Mouse (Mus musculus): ENCODE measurements around the gene Gm49378. TPM values are rescaled to one million over a fixed set of nuclear protein-coding genes. Genes with fewer than 3 reads are reported as not detected.
A peak's percentile ranks its signal among the peaks of the same experiment; 100 is the strongest.

Gene Gm49378
- total and polyA plus RNA-seq, 3 experiments: 0.17 to 11.7 (median 8.7) TPM

DNA sequence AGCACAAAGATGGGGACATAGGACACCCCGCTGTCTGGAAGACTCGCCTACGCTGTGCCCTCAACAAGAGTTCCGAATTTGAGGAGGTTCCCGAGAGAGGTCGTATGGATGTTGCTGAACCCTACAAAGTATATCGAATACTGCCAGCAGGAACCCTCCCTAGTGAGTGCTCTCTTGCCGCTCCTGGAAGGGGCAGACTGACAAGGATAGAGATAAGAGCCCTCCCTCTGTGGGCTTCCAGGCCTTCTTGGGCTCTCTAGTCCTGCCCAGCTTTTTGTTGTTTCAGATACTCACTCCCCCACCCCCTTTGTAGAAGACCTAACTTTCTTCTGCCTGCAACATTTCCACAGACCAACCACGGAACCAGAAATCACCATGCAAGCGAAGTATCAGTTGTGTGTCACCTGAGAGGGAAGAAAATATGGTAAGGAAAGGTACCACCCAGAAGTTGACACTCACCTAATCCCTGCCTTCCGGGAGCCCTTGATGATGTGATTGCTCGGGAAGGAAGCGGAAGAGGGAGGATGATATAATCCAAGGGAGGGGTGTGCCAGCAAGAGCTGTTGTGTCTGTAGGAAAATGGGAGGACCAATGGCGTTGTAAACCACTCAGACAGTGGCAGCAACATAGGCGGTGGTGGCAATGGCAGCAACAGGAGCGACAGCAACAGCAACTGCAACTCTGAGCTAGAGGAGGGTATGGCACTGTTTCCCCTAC is 31.8 kb downstream of the Gm49378 start:
- no peak overlapping the region for H3K4me3 ChIP-seq (replicated peaks in 1 of 3; ENCODE audit: low read depth in 2 of 3, low read length in 2 of 3, poor library complexity in 1 of 3)
- dilution Hi-C loops (cut with MboI; ENCODE audit: extremely low pct_ligation_motif_present, extremely low pct_unique_long_range_greater_than_20kb, low sequenced_read_pairs) (no loop called here), in situ Hi-C loops (cut with MboI; ENCODE audit: low pct_ligation_motif_present, low pct_unique_long_range_greater_than_20kb, low sequenced_read_pairs) (no loop called here)
- no peak overlapping the region for H3K27ac ChIP-seq (ENCODE audit: insufficient read depth, low read depth)
- no peak for DNase-seq (ENCODE audit: extremely low read depth)
- H3K79me2 ChIP-seq (replicated peaks; ENCODE audit: control insufficient read depth, extremely low read depth, insufficient read depth, poor library complexity, severe bottlenecking): no peaks in the 10 kb centered on the region
- H3K4me2 ChIP-seq (ENCODE audit: insufficient read depth, low read depth, poor library complexity, severe bottlenecking): no peak overlapping the region
- H3K9ac ChIP-seq (ENCODE audit: insufficient read depth, low read depth): no peak overlapping the region
- no peak for TF ChIP-seq JUND (conservative IDR thresholded peaks at IDR 0.05; ENCODE audit: low read depth, low read length)
- no peak for TF ChIP-seq TBP (conservative IDR thresholded peaks at IDR 0.05; ENCODE audit: low read depth, low read length)
- TF ChIP-seq MYC (IDR thresholded peaks at IDR 0.05; ENCODE audit: low read depth, low read length): no peak
- TF ChIP-seq SMC3 (IDR thresholded peaks at IDR 0.05; ENCODE audit: low read depth, low read length): no peak
- TF ChIP-seq POLR2AphosphoS2 (IDR thresholded peaks at IDR 0.05; ENCODE audit: low read depth, low read length): no peak
- TF ChIP-seq KAT2A (IDR thresholded peaks at IDR 0.05; ENCODE audit: insufficient replicate concordance, low read length): no peak
- TF ChIP-seq ZNF384 (IDR thresholded peaks at IDR 0.05; ENCODE audit: low read depth, low read length): no peak
- no peak for TF ChIP-seq ZMIZ1 (IDR thresholded peaks at IDR 0.05; ENCODE audit: low read depth, low read length)
- no peak for TF ChIP-seq CTCF (conservative IDR thresholded peaks at IDR 0.05 in 1 of 2, IDR thresholded peaks at IDR 0.05 in 1 of 2; ENCODE audit: low read depth in 2 of 2, low read length in 2 of 2)
- no peak for TF ChIP-seq GABPA (IDR thresholded peaks at IDR 0.05; ENCODE audit: insufficient replicate concordance, low read depth, low read length)
- TF ChIP-seq IRF4 (IDR thresholded peaks at IDR 0.05; ENCODE audit: low read depth, low read length): no peak
- TF ChIP-seq MEF2A (IDR thresholded peaks at IDR 0.05; ENCODE audit: borderline replicate concordance, low read depth, low read length): no peak
- no peak for TF ChIP-seq USF1 (IDR thresholded peaks at IDR 0.05; ENCODE audit: low read depth, low read length)
- no peak for TF ChIP-seq USF2 (conservative IDR thresholded peaks at IDR 0.05; ENCODE audit: low read depth, low read length)
- TF ChIP-seq MAZ (IDR thresholded peaks at IDR 0.05; ENCODE audit: low read depth, low read length): no peak
- TF ChIP-seq POLR2A (IDR thresholded peaks at IDR 0.05; ENCODE audit: low read depth, low read length): no peak
- TF ChIP-seq RAD21 (IDR thresholded peaks at IDR 0.05; ENCODE audit: low read depth, low read length): no peak
- no peak for TF ChIP-seq BHLHE40 (IDR thresholded peaks at IDR 0.05; ENCODE audit: low read depth, low read length)
- no peaks in the 10 kb centered on the region for H3K27me3 ChIP-seq (replicated peaks)
- peaks cover 56 to 79% of the 10 kb centered on the region in 2 experiments for H3K36me3 ChIP-seq (replicated peaks in 1 of 2; ENCODE audit: control insufficient read depth in 1 of 2, insufficient read depth in 1 of 2, low read length in 1 of 2)
- no peaks in the 10 kb centered on the region for H3K9me3 ChIP-seq (replicated peaks; ENCODE audit: low read length)
- H3K4me1 ChIP-seq (ENCODE audit: control insufficient read depth in 1 of 2, insufficient read depth in 2 of 2): peaks cover 4 to 32% of the 10 kb centered on the region in 2 experiments; a peak in 3 of 4 replicates

DNA sequence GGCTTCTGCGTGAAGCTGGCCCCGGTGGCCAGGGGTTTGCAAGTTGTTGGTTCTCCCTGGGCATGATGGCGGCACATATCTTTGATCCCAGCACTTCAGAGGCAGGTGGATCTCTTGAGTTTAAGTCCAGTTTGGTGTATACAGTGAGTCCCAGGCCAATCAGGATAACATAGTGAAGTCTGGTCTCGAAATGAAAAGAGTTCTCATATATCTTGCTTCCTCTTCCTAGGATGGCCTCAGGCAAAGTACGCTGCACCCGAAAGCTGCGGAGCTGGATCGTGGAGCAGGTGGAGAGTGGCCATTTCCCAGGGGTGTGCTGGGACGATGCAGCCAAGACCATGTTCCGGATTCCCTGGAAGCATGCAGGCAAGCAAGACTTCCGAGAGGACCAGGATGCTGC is 32.9 kb downstream of the Gm49378 start:
- peaks cover 4 to 32% of the 10 kb centered on the region in 2 experiments; a peak in 3 of 4 replicates for H3K4me1 ChIP-seq (ENCODE audit: control insufficient read depth in 1 of 2, insufficient read depth in 2 of 2)
- H3K4me2 ChIP-seq (ENCODE audit: insufficient read depth, low read depth, poor library complexity, severe bottlenecking): peak overlapping the region; percentile 67
- H3K36me3 ChIP-seq (replicated peaks in 1 of 2; ENCODE audit: control insufficient read depth in 1 of 2, insufficient read depth in 1 of 2, low read length in 1 of 2): peaks cover 62 to 80% of the 10 kb centered on the region in 2 experiments
- no peaks in the 10 kb centered on the region for H3K9me3 ChIP-seq (replicated peaks; ENCODE audit: low read length)
- peak overlapping the region; percentile 13; the same call in 1 of the 2 replicates for H3K27ac ChIP-seq (ENCODE audit: insufficient read depth, low read depth)
- H3K79me2 ChIP-seq (replicated peaks; ENCODE audit: control insufficient read depth, extremely low read depth, insufficient read depth, poor library complexity, severe bottlenecking): no peaks in the 10 kb centered on the region
- in situ Hi-C loops (cut with MboI; ENCODE audit: low pct_ligation_motif_present, low pct_unique_long_range_greater_than_20kb, low sequenced_read_pairs): no loop called here
- peak overlapping the region; percentile 30; the same call in 1 of the 2 replicates for H3K9ac ChIP-seq (ENCODE audit: insufficient read depth, low read depth)
- no peak for DNase-seq (ENCODE audit: extremely low read depth)
- no peaks in the 10 kb centered on the region for H3K27me3 ChIP-seq (replicated peaks)
- dilution Hi-C loops (cut with MboI; ENCODE audit: extremely low pct_ligation_motif_present, extremely low pct_unique_long_range_greater_than_20kb, low sequenced_read_pairs): no loop called here
- peak overlapping the region; percentile 2 to 74 (median 58) for H3K4me3 ChIP-seq (replicated peaks in 1 of 3; ENCODE audit: low read depth in 2 of 3, low read length in 2 of 3, poor library complexity in 1 of 3)
- TF ChIP-seq CHD2 (IDR thresholded peaks at IDR 0.05; ENCODE audit: low read length): no peak
- TF ChIP-seq POLR2AphosphoS2 (IDR thresholded peaks at IDR 0.05; ENCODE audit: low read depth, low read length): no peak
- no peak for TF ChIP-seq ZC3H11A (IDR thresholded peaks at IDR 0.05; ENCODE audit: low read depth, low read length)
- no peak for TF ChIP-seq ZNF384 (IDR thresholded peaks at IDR 0.05; ENCODE audit: low read depth, low read length)
- TF ChIP-seq JUN (IDR thresholded peaks at IDR 0.05; ENCODE audit: insufficient read depth, low read depth, low read length): no peak
- TF ChIP-seq USF2 (conservative IDR thresholded peaks at IDR 0.05; ENCODE audit: low read depth, low read length): no peak
- no peak for TF ChIP-seq ELF1 (IDR thresholded peaks at IDR 0.05; ENCODE audit: low read depth, low read length)
- TF ChIP-seq POLR2A (IDR thresholded peaks at IDR 0.05; ENCODE audit: low read depth, low read length): no peak
- no peak for TF ChIP-seq ZKSCAN1 (IDR thresholded peaks at IDR 0.05; ENCODE audit: borderline replicate concordance, low read depth, low read length)
- TF ChIP-seq EP300 (IDR thresholded peaks at IDR 0.05; ENCODE audit: low read length): no peak

Measured in CH12.LX (cell line).